Mouse (Mus musculus): ENCODE measurements around the gene Tchhl1. TPM values are rescaled to one million over a fixed set of nuclear protein-coding genes. Genes with fewer than 3 reads are reported as not detected.

Gene Tchhl1
- polyA plus RNA-seq, 1 experiment from 2014 or later, result 0.06 TPM

DNA sequence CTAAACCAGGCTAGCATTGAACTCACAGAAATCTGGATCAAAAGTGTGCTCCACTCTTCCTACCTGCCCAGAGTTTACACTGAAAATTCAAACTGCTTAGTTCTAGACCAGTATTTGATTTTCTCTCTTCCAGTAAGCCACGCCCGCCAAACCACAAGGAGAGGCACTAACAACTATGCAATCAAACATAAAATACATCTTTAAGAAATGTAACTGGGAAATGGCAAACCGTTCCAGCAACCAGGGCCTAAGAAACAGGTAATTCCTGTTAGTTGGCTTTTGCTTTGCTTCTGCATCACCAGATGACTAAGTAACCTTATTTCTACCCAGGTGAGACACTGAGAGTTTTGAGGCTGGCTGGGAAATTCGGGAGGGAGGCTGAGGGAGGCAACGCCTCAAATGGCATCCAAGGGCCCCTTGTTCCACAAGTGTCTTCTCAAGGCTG lies 38.3 kb downstream of the Tchhl1 start:
- ATAC-seq (ENCODE audit: low FRiP score, low read depth), result no peak
- Histone ChIP-seq H3K4me3 (no peak overlapping the region), H3K27me3 (no peaks in the 10 kb centered on the region), H3K4me1 (replicated peaks) (no peaks in the 10 kb centered on the region), H3K9ac (no peak overlapping the region), H3K36me3 (no peaks in the 10 kb centered on the region), H3K9me3 (no peaks in the 10 kb centered on the region), H3K4me2 (no peak overlapping the region), H3K27ac (replicated peaks) (no peak overlapping the region)
- 79% methylated on average over 5 of the region's 5 CpGs for WGBS

DNA sequence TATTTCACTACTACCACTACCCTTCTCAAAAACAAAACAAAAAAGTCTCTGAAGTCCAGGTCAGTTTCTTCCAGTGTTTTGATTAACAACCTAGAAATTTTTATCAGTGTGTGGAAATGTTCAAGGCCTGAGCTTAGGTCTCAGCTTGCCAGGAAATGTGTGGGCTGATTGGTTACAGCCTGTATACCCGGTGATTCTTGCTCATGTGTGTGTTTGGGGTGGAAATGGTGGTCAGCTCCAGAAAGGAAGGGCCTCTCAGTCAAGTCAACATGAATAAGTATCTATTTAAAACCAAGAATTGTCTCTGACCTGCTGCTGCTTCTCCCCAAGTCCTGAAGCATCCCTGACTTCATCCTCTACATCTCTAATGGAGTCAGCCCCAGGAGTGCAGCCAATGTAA lies 40.7 kb downstream of the Tchhl1 start:
- H3K9ac ChIP-seq, result no peak overlapping the region
- no peaks in the 10 kb centered on the region for H3K27me3 ChIP-seq
- no peaks in the 10 kb centered on the region for H3K36me3 ChIP-seq
- no peak overlapping the region for H3K4me2 ChIP-seq
- no peaks in the 10 kb centered on the region for H3K4me1 ChIP-seq (replicated peaks)
- no peak for ATAC-seq (ENCODE audit: low FRiP score, low read depth)
- no peak overlapping the region for H3K27ac ChIP-seq (replicated peaks)
- no peaks in the 10 kb centered on the region for H3K9me3 ChIP-seq
- WGBS, result 78% methylated on average over 1 of the region's 1 CpGs
- H3K4me3 ChIP-seq, result no peak overlapping the region

- 82% methylated on average over 1 of the region's 1 CpGs for WGBS
- no peak for ATAC-seq (ENCODE audit: low FRiP score, low read depth)
- H3K4me3 ChIP-seq, result no peak overlapping the region
- no peak overlapping the region for H3K9ac ChIP-seq
- no peak overlapping the region for H3K27ac ChIP-seq (replicated peaks)
- H3K4me2 ChIP-seq, result no peak overlapping the region
- H3K36me3 ChIP-seq, result no peaks in the 10 kb centered on the region
- no peaks in the 10 kb centered on the region for H3K27me3 ChIP-seq
- no peaks in the 10 kb centered on the region for H3K4me1 ChIP-seq (replicated peaks)
- no peaks in the 10 kb centered on the region for H3K9me3 ChIP-seq
These were observed 42.5 kb downstream of the Tchhl1 start for GRCm38 (mm10) chr3:93511036-93511435.

- Histone ChIP-seq H3K36me3 (no peaks in the 10 kb centered on the region), H3K9ac (no peak overlapping the region), H3K27me3 (no peaks in the 10 kb centered on the region), H3K9me3 (no peaks in the 10 kb centered on the region), H3K4me3 (no peak overlapping the region), H3K4me1 (replicated peaks) (no peaks in the 10 kb centered on the region), H3K27ac (replicated peaks) (no peak overlapping the region), H3K4me2 (no peak overlapping the region)
- ATAC-seq (ENCODE audit: low FRiP score, low read depth), result no peak
- 95% methylated on average over 1 of the region's 1 CpGs for WGBS
These were observed 43.2 kb downstream of the Tchhl1 start for GRCm38 (mm10) chr3:93511801-93512200.

DNA sequence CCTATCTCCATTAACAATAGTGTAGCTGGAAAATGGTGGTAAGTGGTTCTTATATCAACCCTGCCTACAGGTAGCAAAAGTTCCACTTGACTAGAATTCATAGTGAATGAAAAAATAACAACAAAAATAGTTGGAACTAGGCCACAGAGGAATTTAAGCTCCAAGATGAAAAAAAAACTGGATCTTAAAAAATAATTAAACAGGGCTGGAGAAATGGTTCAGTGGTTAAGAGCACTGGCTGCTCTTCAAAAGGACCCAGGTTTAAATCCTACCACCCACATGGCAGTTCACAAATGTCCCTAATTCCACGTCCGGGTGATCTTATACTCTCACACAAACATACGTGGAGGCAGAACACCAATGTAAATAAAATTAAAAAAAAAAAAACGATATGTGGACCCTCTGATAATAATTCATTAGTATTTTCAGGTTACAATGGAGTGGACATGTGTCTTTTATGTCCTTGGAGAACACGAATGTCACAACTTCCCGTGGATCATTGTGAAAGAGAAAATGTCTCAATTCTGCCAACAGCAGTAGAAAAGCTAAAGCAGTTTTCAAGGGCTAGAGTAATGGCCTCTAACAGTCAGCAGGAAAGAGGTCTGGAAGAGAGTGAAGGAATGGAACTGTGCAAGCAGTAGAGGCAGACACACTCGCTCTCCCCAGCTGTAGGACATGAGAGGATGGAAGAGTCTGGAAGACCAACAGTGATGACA lies 44.0 kb downstream of the Tchhl1 start:
- H3K4me1 ChIP-seq (replicated peaks), result no peaks in the 10 kb centered on the region
- no peak overlapping the region for H3K9ac ChIP-seq
- H3K4me2 ChIP-seq, result no peak overlapping the region
- 84% methylated on average over 7 of the region's 7 CpGs for WGBS
- ATAC-seq (ENCODE audit: low FRiP score, low read depth), result no peak
- no peak overlapping the region for H3K4me3 ChIP-seq
- no peaks in the 10 kb centered on the region for H3K27me3 ChIP-seq
- no peaks in the 10 kb centered on the region for H3K9me3 ChIP-seq
- no peak overlapping the region for H3K27ac ChIP-seq (replicated peaks)
- no peaks in the 10 kb centered on the region for H3K36me3 ChIP-seq

- no peak for ATAC-seq (ENCODE audit: low FRiP score, low read depth)
- H3K36me3 ChIP-seq, result no peaks in the 10 kb centered on the region
- WGBS, result 97% methylated on average over 3 of the region's 3 CpGs
- no peak overlapping the region for H3K4me2 ChIP-seq
- no peaks in the 10 kb centered on the region for H3K27me3 ChIP-seq
- H3K4me3 ChIP-seq, result no peak overlapping the region
- no peak overlapping the region for H3K9ac ChIP-seq
- no peaks in the 10 kb centered on the region for H3K4me1 ChIP-seq (replicated peaks)
- no peak overlapping the region for H3K27ac ChIP-seq (replicated peaks)
- H3K9me3 ChIP-seq, result no peaks in the 10 kb centered on the region
These were observed 46.1 kb downstream of the Tchhl1 start for GRCm38 (mm10) chr3:93514628-93515027.

GRCm38 (mm10) chr3:93517343-93517742 lies 48.8 kb downstream of the Tchhl1 start:
- Histone ChIP-seq H3K4me1 (replicated peaks) (peaks cover 11% of the 10 kb centered on the region; the same call in 1 of the 2 replicates), H3K27me3 (no peaks in the 10 kb centered on the region; the same call in 1 of the 2 replicates), H3K4me2 (no peak overlapping the region), H3K27ac (replicated peaks) (no peak overlapping the region), H3K4me3 (no peak overlapping the region), H3K9me3 (no peaks in the 10 kb centered on the region), H3K9ac (no peak overlapping the region), H3K36me3 (no peaks in the 10 kb centered on the region)
- ATAC-seq (ENCODE audit: low FRiP score, low read depth), result no peak
- 90% methylated on average over 2 of the region's 2 CpGs for WGBS

DNA sequence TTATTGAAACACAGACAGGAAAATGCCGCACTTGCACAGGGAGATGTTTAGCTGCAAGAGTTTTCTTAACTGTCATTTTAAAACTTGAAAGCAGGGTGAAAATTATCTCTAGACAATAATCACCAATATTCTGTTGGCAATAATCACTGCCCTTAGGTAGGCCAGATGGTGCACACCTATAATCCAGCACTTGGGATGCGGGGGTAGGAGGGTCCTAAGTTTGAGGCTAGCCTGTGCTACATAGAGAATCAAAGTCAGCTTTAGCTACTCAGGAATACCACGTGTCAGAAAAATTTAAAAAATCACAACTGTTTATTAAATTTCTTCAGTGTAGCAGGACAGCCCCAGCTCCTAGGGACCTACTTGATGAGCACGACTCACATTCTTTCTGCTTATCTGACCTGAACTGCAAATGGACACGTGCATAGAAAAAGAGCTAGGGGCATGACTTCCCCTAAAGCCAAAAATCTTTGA lies 51.3 kb downstream of the Tchhl1 start:
- ATAC-seq (ENCODE audit: low FRiP score, low read depth), result 0 out of 2 replicates have a peak, but pooled peaks have one; percentile 5
- no peaks in the 10 kb centered on the region; the same call in 1 of the 2 replicates for H3K27me3 ChIP-seq
- H3K4me2 ChIP-seq, result peak overlapping the region; percentile 82
- H3K4me1 ChIP-seq (replicated peaks), result peaks cover 11% of the 10 kb centered on the region; the same call in 1 of the 2 replicates
- H3K9ac ChIP-seq, result no peak overlapping the region
- no peak overlapping the region for H3K27ac ChIP-seq (replicated peaks)
- 58% methylated on average over 5 of the region's 5 CpGs for WGBS
- H3K4me3 ChIP-seq, result peak overlapping the region; percentile 47; the same call in 1 of the 2 replicates
- no peaks in the 10 kb centered on the region for H3K9me3 ChIP-seq
- H3K36me3 ChIP-seq, result no peaks in the 10 kb centered on the region

DNA sequence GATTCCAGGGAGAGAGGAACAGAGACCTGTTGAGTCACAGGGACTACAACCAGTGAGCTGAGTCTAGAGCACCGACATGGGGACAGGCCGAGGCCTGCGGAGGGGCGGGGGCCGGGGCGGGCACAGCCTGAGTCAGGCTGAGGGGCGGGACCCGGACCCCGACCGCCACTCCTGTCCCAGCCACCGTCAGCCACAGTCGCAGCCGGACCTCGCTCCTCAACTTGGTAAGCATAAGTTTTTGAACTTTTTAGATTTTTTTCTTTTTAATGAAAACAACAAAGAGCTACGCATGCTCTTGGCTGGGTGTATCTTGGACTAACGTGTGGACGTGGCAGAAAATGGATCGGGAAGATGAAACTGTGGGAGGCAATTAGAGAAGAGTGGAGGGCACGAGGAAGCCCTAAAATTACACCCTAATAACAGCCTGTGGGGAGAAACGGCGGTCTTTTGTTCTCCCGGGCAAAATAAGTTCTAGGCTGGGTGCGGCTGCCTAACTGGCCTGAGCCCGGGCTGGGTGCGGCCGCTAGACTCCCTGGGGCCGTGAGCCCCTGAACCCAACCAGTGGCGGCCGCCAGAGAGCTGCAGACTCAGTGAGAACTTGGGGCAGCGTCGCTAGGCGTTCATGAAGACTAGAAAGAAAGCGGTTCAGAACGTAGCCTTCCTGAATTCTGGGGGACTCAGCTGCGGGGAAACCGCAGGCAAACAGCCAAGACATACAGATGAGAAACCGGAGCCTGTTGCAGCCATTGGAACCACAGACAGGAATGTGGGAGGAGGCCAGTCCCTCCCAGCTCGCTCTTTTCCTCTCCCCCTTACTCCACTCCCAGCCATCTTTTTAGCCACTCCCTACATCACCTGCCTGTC lies 52.0 kb downstream of the Tchhl1 start, which contains the start of gene S100a11:
S100a11 (plus strand) TSS at position 159 of the 864 bp plus-strand sequence.
- no peaks in the 10 kb centered on the region; the same call in 1 of the 2 replicates for H3K27me3 ChIP-seq
- H3K4me1 ChIP-seq (replicated peaks), result peaks cover 11% of the 10 kb centered on the region; the same call in 1 of the 2 replicates
- H3K36me3 ChIP-seq, result no peaks in the 10 kb centered on the region
- WGBS, result under 1% methylated on average over 38 of the region's 38 CpGs
- H3K4me2 ChIP-seq, result peak within 1 kb of the TSS; percentile 82
- H3K9ac ChIP-seq, result peak within 1 kb of the TSS; percentile 47
- no peaks in the 10 kb centered on the region for H3K9me3 ChIP-seq
- H3K27ac ChIP-seq (replicated peaks), result peak within 1 kb of the TSS; percentile 49; the same call in 1 of the 2 replicates
- ATAC-seq (ENCODE audit: low FRiP score, low read depth), result peak; percentile 87
- peak within 1 kb of the TSS; percentile 47 for H3K4me3 ChIP-seq

Small RNAs within 50 kb of the gene (microRNA-seq; reads per million reads assigned to microRNA genes)
- gene Gm22752, result not detected

Other genes starting within 250 kb of the Tchhl1 start
- not detected in 2 replicates for gene Flg, start 195.2 kb upstream of the Tchhl1 start, polyA plus RNA-seq (2015; fragmentation: Nextera tagmentation; extraction: Ambion mirVana)
- gene Hrnr, start 149.0 kb upstream of the Tchhl1 start, polyA plus RNA-seq (2015; fragmentation: Nextera tagmentation; extraction: Ambion mirVana), result 0.01 TPM in 1 of 2 replicates, not detected in the other
- not detected in 2 replicates for gene Rptn, start 75.1 kb upstream of the Tchhl1 start, polyA plus RNA-seq (2015; fragmentation: Nextera tagmentation; extraction: Ambion mirVana)
- gene Tchh, start 26.4 kb upstream of the Tchhl1 start, polyA plus RNA-seq (2015; fragmentation: Nextera tagmentation; extraction: Ambion mirVana), result 1.2 TPM in 2 replicates
- 206 and 231 TPM in 2 replicates for gene S100a11, start 51.7 kb downstream of the Tchhl1 start, polyA plus RNA-seq (2015; fragmentation: Nextera tagmentation; extraction: Ambion mirVana)
- gene S100a10, start 86.3 kb downstream of the Tchhl1 start, polyA plus RNA-seq (2015; fragmentation: Nextera tagmentation; extraction: Ambion mirVana), result 168 and 205 TPM in 2 replicates
- not detected in 2 replicates for gene Tdpoz2, start 183.9 kb downstream of the Tchhl1 start, polyA plus RNA-seq (2015; fragmentation: Nextera tagmentation; extraction: Ambion mirVana)
- not detected in 2 replicates for gene Tdpoz1, start 207.6 kb downstream of the Tchhl1 start, polyA plus RNA-seq (2015; fragmentation: Nextera tagmentation; extraction: Ambion mirVana)
- gene Gm37596, start 224.3 kb downstream of the Tchhl1 start, polyA plus RNA-seq (2015; fragmentation: Nextera tagmentation; extraction: Ambion mirVana), result not detected in 2 replicates

Data from hindbrain, embryonic 15.5 days (tissue).